Mouse (Mus musculus) kidney, embryonic 15.5 days (tissue): ENCODE results near the gene D7Ertd443e. TPM values are rescaled to one million over a fixed set of nuclear protein-coding genes. Genes with fewer than 3 reads are reported as not detected.

ENCODE experiments used
- ATAC-seq: fragments of 200-750 bp; cut with Nextera tagmentation; replicated peaks from 2 replicates; pipeline ENCODE4 v1.8.0; 2017; ENCODE audit warnings: moderate TSS enrichment; ENCODE audit not compliant: low FRiP score
- H3K27ac ChIP-seq: fragments of 300-500 bp; sonication (generic); 2 replicates; pipeline ENCODE4 v1.5.1; 2015; ENCODE audit warnings: mild to moderate bottlenecking, inconsistent platforms
- H3K27me3 ChIP-seq: fragments of 300-500 bp; sonication (generic); 2 replicates; pipeline ENCODE4 v1.6.1; 2015; ENCODE audit warnings: inconsistent platforms
- H3K36me3 ChIP-seq: fragments of 300-500 bp; sonication (generic); 2 replicates; pipeline ENCODE4 v1.6.1; 2015; ENCODE audit warnings: inconsistent platforms
- H3K4me1 ChIP-seq: fragments of 300-500 bp; sonication (generic); 2 replicates; pipeline ENCODE4 v1.6.1; 2015; ENCODE audit warnings: inconsistent platforms
- H3K4me2 ChIP-seq: fragments of 300-500 bp; sonication (generic); 2 replicates; pipeline ENCODE4 v1.6.1; 2015; ENCODE audit warnings: moderate library complexity, mild to moderate bottlenecking, inconsistent platforms
- H3K4me3 ChIP-seq: fragments of 300-500 bp; sonication (generic); replicated peaks from 2 replicates; pipeline ENCODE4 v1.5.1; 2015; ENCODE audit warnings: mild to moderate bottlenecking, inconsistent platforms
- H3K9ac ChIP-seq: fragments of 300-500 bp; sonication (generic); 2 replicates; pipeline ENCODE4 v1.6.1; 2015; ENCODE audit warnings: mild to moderate bottlenecking, inconsistent platforms
- H3K9me3 ChIP-seq: fragments of 300-500 bp; sonication (generic); replicated peaks from 2 replicates; pipeline ENCODE4 v1.6.1; 2016; ENCODE audit warnings: inconsistent platforms
- WGBS: fragments of 180-500 bp; shearing (Covaris S2); methylation state at CpG from one replicate; pipeline ENCODE4 v1.1.7; 2015; ENCODE audit warnings: mixed read lengths; 5-methylcytosine and 5-hydroxymethylcytosine counted together
- polyA plus RNA-seq: library from polyadenylated mRNA; unstranded; fragments of >200 nt; fragmentation: Nextera tagmentation; extraction: Ambion mirVana; gene quantifications from 2 replicates; pipeline ENCODE4 v1.2.1, GENCODE M21; 2015

D7Ertd443e gene
- 0.08 and 0.10 TPM in 2 replicates for polyA plus RNA-seq

DNA sequence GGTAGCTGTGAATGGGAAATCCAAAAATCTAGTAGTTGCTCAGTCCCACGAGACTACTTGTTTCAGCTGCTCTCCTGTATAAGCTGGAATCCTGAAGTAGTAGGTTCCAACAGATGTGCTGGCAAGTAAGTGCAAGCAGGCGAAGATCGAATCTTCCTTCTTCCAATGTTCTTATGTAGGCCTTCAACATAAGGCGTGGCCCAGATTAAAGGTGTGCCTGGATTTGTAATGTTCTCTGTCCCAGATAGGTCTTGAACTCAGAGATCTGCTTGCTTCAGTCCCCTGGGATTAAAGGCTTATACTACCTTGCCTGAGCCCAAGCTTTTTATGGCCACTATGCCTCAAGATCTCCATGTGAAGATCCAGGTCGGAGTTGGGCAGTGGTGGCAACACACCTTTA is at the start of gene D7Ertd443e:
Gene D7Ertd443e, minus strand, starts transcription at position 101 of the 400 bp plus-strand sequence.
- H3K27ac ChIP-seq = no peak within 1 kb of the TSS
- H3K4me2 ChIP-seq = no peak within 1 kb of the TSS
- WGBS = 94% methylated on average over 5 of the region's 5 CpGs
- H3K36me3 ChIP-seq = no peaks in the 10 kb centered on the region
- no peaks in the 10 kb centered on the region for H3K27me3 ChIP-seq
- H3K9ac ChIP-seq = no peak within 1 kb of the TSS
- no peaks in the 10 kb centered on the region for H3K9me3 ChIP-seq
- H3K4me1 ChIP-seq = no peaks in the 10 kb centered on the region
- H3K4me3 ChIP-seq = no peak within 1 kb of the TSS
- ATAC-seq = no peak

DNA sequence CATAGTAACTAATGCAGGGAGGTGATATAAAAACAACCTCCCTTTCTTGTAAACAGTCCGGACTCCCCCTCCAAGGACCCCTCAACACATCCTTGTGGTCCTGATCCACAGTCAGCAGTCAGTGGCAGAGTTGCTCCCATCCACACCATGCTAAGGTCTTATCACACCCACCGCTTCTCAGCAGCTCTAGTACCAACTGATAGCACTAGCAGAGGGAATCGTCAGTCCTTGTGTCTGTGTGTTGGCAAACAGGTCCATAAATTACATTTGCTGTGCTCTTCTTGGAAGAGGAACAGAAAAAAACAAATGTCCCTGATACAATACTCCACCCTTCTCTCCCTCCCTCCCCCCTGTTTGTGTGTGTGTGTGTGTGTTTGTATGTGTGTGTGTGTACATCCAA is 46.2 kb upstream of the D7Ertd443e start:
- Histone ChIP-seq H3K4me3 (no peak overlapping the region), H3K9me3 (no peaks in the 10 kb centered on the region), H3K4me2 (no peak overlapping the region), H3K27me3 (no peaks in the 10 kb centered on the region), H3K36me3 (no peaks in the 10 kb centered on the region), H3K4me1 (no peaks in the 10 kb centered on the region), H3K27ac (no peak overlapping the region), H3K9ac (no peak overlapping the region)
- 78% methylated on average over 3 of the region's 3 CpGs for WGBS
- ATAC-seq = no peak

- H3K27me3 ChIP-seq = no peaks in the 10 kb centered on the region
- WGBS = 45% methylated on average over 2 of the region's 2 CpGs
- no peak overlapping the region for H3K27ac ChIP-seq
- H3K9ac ChIP-seq = no peak overlapping the region
- no peak for ATAC-seq
- H3K9me3 ChIP-seq = no peaks in the 10 kb centered on the region
- H3K4me3 ChIP-seq = no peak overlapping the region
- no peak overlapping the region for H3K4me2 ChIP-seq
- H3K36me3 ChIP-seq = no peaks in the 10 kb centered on the region
- no peaks in the 10 kb centered on the region for H3K4me1 ChIP-seq
Measured at GRCm38 (mm10) chr7:134428676-134429075, 43.2 kb upstream of the D7Ertd443e start.

GRCm38 (mm10) chr7:134415014-134415413 is 29.6 kb upstream of the D7Ertd443e start:
- 97% methylated on average over 9 of the region's 9 CpGs for WGBS
- no peak overlapping the region for H3K4me3 ChIP-seq
- no peaks in the 10 kb centered on the region for H3K9me3 ChIP-seq
- no peaks in the 10 kb centered on the region for H3K36me3 ChIP-seq
- H3K9ac ChIP-seq = no peak overlapping the region
- no peaks in the 10 kb centered on the region for H3K27me3 ChIP-seq
- no peak for ATAC-seq
- no peak overlapping the region for H3K27ac ChIP-seq
- peaks cover 26% of the 10 kb centered on the region for H3K4me1 ChIP-seq
- no peak overlapping the region for H3K4me2 ChIP-seq

DNA sequence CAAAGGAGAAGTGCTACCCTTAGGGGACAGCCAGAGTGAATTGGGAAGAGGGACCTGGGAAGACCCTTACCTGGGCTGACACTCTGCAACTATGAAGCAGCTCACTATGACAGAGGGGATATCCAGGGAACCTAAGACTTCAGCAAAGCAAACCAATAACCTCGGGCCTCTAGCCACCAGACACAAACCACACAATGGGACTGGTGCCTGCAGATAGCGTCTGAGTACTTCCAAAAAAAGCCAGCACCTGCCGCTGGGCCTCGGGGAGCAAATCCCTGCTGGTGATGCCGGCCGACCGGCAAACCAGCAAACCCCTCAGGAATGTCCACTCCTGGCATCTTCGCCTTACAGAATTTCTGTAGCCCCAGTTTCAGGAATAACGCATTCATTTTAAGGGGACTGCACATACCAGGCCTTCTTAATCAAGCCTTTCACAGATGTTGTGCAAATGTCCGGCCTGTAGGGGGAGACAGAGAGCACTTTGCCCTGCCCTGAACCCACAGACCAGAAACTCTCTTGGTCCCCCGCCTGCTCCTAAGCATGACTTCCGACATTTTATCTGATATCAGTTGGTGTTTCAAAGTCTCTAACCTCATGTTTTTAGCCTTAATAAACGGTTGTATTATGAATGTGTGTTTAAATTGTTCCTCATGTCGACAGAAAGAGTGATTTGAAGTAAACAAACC is 28.7 kb upstream of the D7Ertd443e start:
- Histone ChIP-seq H3K9me3 (no peaks in the 10 kb centered on the region), H3K4me1 (peaks cover 26% of the 10 kb centered on the region), H3K4me3 (no peak overlapping the region), H3K4me2 (no peak overlapping the region), H3K27me3 (no peaks in the 10 kb centered on the region), H3K27ac (no peak overlapping the region), H3K9ac (no peak overlapping the region), H3K36me3 (no peaks in the 10 kb centered on the region)
- WGBS = 40% methylated on average over 14 of the region's 14 CpGs
- no peak for ATAC-seq

DNA sequence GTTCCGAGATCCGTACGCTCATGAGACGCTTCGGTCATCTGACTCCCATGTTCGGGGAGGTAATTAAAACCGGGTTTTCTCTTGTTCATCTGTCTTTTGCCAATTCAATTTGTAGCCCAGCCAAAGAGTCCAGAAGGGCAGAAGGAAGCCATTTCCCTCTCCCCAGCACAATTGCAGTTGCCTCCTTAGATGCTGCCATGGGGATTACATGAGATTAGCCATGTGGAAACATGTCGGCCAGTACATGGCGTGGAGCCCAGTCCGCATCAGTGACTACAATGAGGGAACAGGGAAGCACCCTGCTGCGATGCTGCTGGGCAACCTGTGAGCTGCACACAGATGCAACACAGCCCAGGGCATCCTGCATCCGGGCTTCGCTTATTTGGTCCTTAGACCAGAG is 23.2 kb upstream of the D7Ertd443e start:
- Histone ChIP-seq H3K9ac (no peak overlapping the region), H3K36me3 (no peaks in the 10 kb centered on the region), H3K4me2 (no peak overlapping the region), H3K4me3 (no peak overlapping the region), H3K4me1 (peaks cover 34% of the 10 kb centered on the region), H3K27ac (no peak overlapping the region), H3K9me3 (no peaks in the 10 kb centered on the region), H3K27me3 (no peaks in the 10 kb centered on the region)
- no peak for ATAC-seq
- WGBS = 70% methylated on average over 13 of the region's 13 CpGs

DNA sequence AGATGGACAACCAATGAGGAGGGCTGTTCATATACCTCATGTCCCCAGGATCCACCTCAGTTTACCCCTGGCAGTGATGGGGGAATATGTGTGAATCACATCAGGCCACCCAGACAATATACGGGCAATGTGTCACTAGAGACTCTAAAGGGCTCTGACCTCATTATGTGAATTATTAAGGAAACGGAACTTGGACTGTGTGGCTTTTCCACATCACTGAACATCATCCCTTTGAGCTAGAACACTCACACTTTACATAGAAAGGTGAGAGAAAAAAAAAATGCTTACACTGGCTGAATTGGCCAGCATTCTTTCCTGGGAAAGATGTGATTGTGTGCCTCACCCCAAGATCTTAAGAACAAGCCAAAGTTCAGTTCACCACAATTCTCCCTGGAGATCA is 15.3 kb upstream of the D7Ertd443e start:
- Histone ChIP-seq H3K9ac (no peak overlapping the region), H3K4me1 (peaks cover 12% of the 10 kb centered on the region), H3K4me2 (no peak overlapping the region), H3K27ac (no peak overlapping the region), H3K27me3 (no peaks in the 10 kb centered on the region), H3K4me3 (no peak overlapping the region), H3K36me3 (no peaks in the 10 kb centered on the region), H3K9me3 (no peaks in the 10 kb centered on the region)
- whole genome bisulfite sequencing = 41% methylated on average over 2 of the region's 2 CpGs
- no peak for ATAC-seq

GRCm38 (mm10) chr7:134396769-134397168 is 11.3 kb upstream of the D7Ertd443e start:
- H3K36me3 ChIP-seq = no peaks in the 10 kb centered on the region
- H3K4me3 ChIP-seq = no peak overlapping the region
- H3K4me2 ChIP-seq = no peak overlapping the region
- WGBS = 86% methylated on average over 8 of the region's 8 CpGs
- no peak overlapping the region for H3K27ac ChIP-seq
- no peaks in the 10 kb centered on the region for H3K9me3 ChIP-seq
- peaks cover 4% of the 10 kb centered on the region; the same call in 1 of the 2 replicates for H3K4me1 ChIP-seq
- ATAC-seq = no peak
- no peak overlapping the region for H3K9ac ChIP-seq
- no peaks in the 10 kb centered on the region for H3K27me3 ChIP-seq

GRCm38 (mm10) chr7:134382791-134383190 is 2.7 kb downstream of the D7Ertd443e start:
- H3K27me3 ChIP-seq = no peaks in the 10 kb centered on the region
- WGBS = 72% methylated on average over 3 of the region's 3 CpGs
- ATAC-seq = no peak
- H3K4me1 ChIP-seq = 0 out of 2 replicates have a peak, but pooled peaks cover 2% of the 10 kb centered on the region
- H3K4me3 ChIP-seq = no peak overlapping the region
- H3K9me3 ChIP-seq = no peaks in the 10 kb centered on the region
- H3K9ac ChIP-seq = no peak overlapping the region
- no peak overlapping the region for H3K4me2 ChIP-seq
- no peak overlapping the region for H3K27ac ChIP-seq
- H3K36me3 ChIP-seq = no peaks in the 10 kb centered on the region

- Histone ChIP-seq H3K4me1 (0 out of 2 replicates have a peak, but pooled peaks cover 2% of the 10 kb centered on the region), H3K4me2 (no peak overlapping the region), H3K36me3 (no peaks in the 10 kb centered on the region), H3K4me3 (no peak overlapping the region), H3K9me3 (no peaks in the 10 kb centered on the region), H3K9ac (no peak overlapping the region), H3K27ac (no peak overlapping the region), H3K27me3 (no peaks in the 10 kb centered on the region)
- no peak for ATAC-seq
- WGBS = 42% methylated on average over 4 of the region's 4 CpGs
Measured at GRCm38 (mm10) chr7:134381407-134381861, 4.0 kb downstream of the D7Ertd443e start.

- Histone ChIP-seq H3K9ac (no peak overlapping the region), H3K36me3 (no peaks in the 10 kb centered on the region), H3K9me3 (no peaks in the 10 kb centered on the region), H3K4me1 (0 out of 2 replicates have a peak, but pooled peaks cover 2% of the 10 kb centered on the region), H3K4me3 (no peak overlapping the region), H3K4me2 (no peak overlapping the region), H3K27ac (no peak overlapping the region), H3K27me3 (no peaks in the 10 kb centered on the region)
- peak; percentile 43; the same call in 1 of the 2 replicates for ATAC-seq
- 56% methylated on average over 4 of the region's 4 CpGs for WGBS
Measured at GRCm38 (mm10) chr7:134378273-134378672, 7.2 kb downstream of the D7Ertd443e start.

DNA sequence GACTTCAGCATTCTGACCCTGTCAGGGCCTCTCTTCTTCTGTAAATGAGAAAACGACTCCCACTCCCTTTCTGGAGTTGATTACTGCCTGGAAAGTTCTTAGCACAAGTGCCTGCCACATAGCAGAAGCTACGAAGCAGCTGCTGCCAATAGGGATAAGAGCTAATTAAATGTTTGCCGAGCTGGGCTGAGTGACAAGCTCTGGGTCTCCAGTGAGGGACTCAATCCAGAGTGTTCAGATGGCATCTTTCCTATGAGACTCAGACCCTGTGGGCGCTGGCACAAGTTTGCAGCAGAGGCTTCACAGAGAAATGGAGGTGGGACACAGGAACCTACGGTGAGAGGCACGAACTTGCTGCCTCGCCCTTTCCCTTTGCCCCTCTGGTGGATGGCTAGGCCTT is 8.7 kb downstream of the D7Ertd443e start:
- Histone ChIP-seq H3K9me3 (no peaks in the 10 kb centered on the region), H3K27me3 (no peaks in the 10 kb centered on the region), H3K4me2 (no peak overlapping the region), H3K36me3 (no peaks in the 10 kb centered on the region), H3K4me1 (0 out of 2 replicates have a peak, but pooled peaks cover 2% of the 10 kb centered on the region), H3K4me3 (no peak overlapping the region), H3K27ac (no peak overlapping the region), H3K9ac (no peak overlapping the region)
- no peak for ATAC-seq
- WGBS = 60% methylated on average over 7 of the region's 7 CpGs

DNA sequence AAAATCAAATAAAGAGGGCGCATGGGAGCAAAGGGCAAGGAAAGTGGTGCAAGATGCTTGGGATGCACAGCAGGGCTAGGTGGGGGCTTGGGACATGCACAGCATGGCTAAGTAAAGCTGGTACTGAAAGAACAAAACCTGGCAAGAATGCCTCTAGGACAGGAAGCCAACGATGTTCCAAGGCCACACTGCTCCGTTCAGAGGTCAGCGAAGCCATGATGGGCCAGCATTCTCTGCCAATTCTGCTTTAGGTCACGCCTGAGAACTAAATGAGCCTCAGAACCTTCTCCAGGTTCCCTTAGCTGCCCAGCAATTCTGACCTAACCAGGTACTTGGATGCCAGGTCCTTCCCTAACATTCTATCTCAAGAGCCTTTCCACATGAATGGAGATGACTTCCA is 13.2 kb downstream of the D7Ertd443e start:
- Histone ChIP-seq H3K9ac (no peak overlapping the region), H3K27me3 (no peaks in the 10 kb centered on the region), H3K4me1 (no peaks in the 10 kb centered on the region), H3K4me3 (no peak overlapping the region), H3K27ac (no peak overlapping the region), H3K9me3 (no peaks in the 10 kb centered on the region), H3K4me2 (no peak overlapping the region), H3K36me3 (no peaks in the 10 kb centered on the region)
- ATAC-seq = no peak
- WGBS = 65% methylated on average over 5 of the region's 5 CpGs
